ENCODE assay signal across 34 mouse cellular contexts in the genomic region with DNA sequence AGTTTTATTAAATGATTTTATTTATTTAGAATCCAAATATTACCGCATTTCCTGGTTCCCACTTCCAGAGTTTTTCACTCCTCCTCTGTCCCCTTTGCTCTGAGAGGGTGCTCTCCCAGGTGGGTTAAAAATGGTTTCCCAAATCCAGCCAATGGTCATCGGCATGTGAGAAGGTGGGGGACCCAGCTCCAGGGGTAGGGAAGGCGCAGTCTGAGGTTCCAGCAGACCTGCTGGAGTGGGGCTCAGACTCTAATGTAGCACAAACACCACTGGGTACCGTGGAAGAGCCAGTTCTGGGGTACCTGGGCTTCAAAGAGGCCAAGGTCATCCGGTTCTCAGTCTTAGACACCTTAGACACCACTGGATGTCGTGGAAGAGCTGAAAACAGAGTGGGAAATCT.
"Had no signal": no experiment of that assay in that cellular context is flagged by ENCODE, and none has a peak within 500 bp of the region (broad histone marks: within the 10 kb centered on the region; RNA-seq: fewer than 3 reads in every experiment).

No protein-coding gene starts in this region.

- H3K27me3 ChIP-seq: heart, embryonic 12.5 days; heart, embryonic 13.5 days; heart, embryonic 15.5 days; hindbrain, embryonic 12.5 days; hindbrain, embryonic 13.5 days; hindbrain, embryonic 15.5 days; intestine, embryonic 15.5 days; kidney, embryonic 15.5 days had no signal

- H3K4me3 ChIP-seq: heart, embryonic 12.5 days; heart, embryonic 13.5 days; heart, embryonic 15.5 days; hindbrain, embryonic 10.5 days; hindbrain, embryonic 12.5 days; hindbrain, embryonic 13.5 days; hindbrain, embryonic 15.5 days; intestine, embryonic 15.5 days; kidney, embryonic 15.5 days; layer of hippocampus, adult 2 months; left cerebral cortex, adult 2 months had no signal

- H3K4me1 ChIP-seq: heart, embryonic 12.5 days; heart, embryonic 13.5 days; heart, embryonic 15.5 days; hindbrain, embryonic 10.5 days; hindbrain, embryonic 12.5 days; hindbrain, embryonic 13.5 days; hindbrain, embryonic 15.5 days; intestine, embryonic 15.5 days; kidney, embryonic 15.5 days had no signal

- H3K27ac ChIP-seq: heart, embryonic 13.5 days; heart, embryonic 15.5 days; hindbrain, embryonic 10.5 days; hindbrain, embryonic 12.5 days; hindbrain, embryonic 13.5 days; hindbrain, embryonic 14.5 days; hindbrain, embryonic 15.5 days; hindbrain, postnatal 0 days; intestine, embryonic 15.5 days; kidney, embryonic 15.5 days; kidney, postnatal 0 days; layer of hippocampus, adult 2 months; left cerebral cortex, adult 2 months had no signal

- ATAC-seq: hindbrain, embryonic 16.5 days; hindbrain, postnatal 0 days; inflammation-experienced regulatory T-cells, adult 6 months; intestine, embryonic 15.5 days; intestine, embryonic 16.5 days; intestine, postnatal 0 days had no signal

- DNase-seq: heart, postnatal 10 days; heart, postnatal 14 days; heart, postnatal 36 days; heart, postnatal 4 days; kidney, adult 11 months; kidney, adult 18-20 months; kidney, adult 2 months; kidney, adult 8-10 months; kidney, adult 9 months; kidney, postnatal 10 days; kidney, postnatal 14 days; kidney, postnatal 25 days; kidney, postnatal 36 days; kidney, postnatal 4 days; layer of hippocampus, adult 9-11 months; layer of hippocampus, postnatal 36 days had no signal

- H3K9me3 ChIP-seq: heart, embryonic 12.5 days; heart, embryonic 13.5 days; heart, embryonic 15.5 days; hindbrain, embryonic 12.5 days; hindbrain, embryonic 13.5 days; hindbrain, embryonic 15.5 days; intestine, embryonic 15.5 days; kidney, embryonic 15.5 days had no signal

- H3K36me3 ChIP-seq: heart, embryonic 12.5 days; heart, embryonic 13.5 days; heart, embryonic 15.5 days; hindbrain, embryonic 10.5 days; hindbrain, embryonic 12.5 days; hindbrain, embryonic 13.5 days; hindbrain, embryonic 15.5 days; intestine, embryonic 15.5 days; kidney, embryonic 15.5 days had no signal
